Mouse (Mus musculus) stomach, embryonic 14.5 days (tissue): ENCODE data around the gene Acsm3. TPM values are rescaled to one million over a fixed set of nuclear protein-coding genes. Genes with fewer than 3 reads are reported as not detected.

Source experiments
- ATAC-seq: fragments of 200-750 bp; cut with Nextera tagmentation; 2 replicates; pipeline ENCODE4 v1.8.0; 2017; ENCODE audit warnings: low read depth, moderate TSS enrichment; ENCODE audit not compliant: insufficient number of reproducible peaks, insufficient read depth, low FRiP score
- H3K27ac ChIP-seq: fragments of 300-500 bp; sonication (generic); 2 replicates; pipeline ENCODE4 v1.5.1; 2014; ENCODE audit warnings: mild to moderate bottlenecking, low read length, moderate library complexity, mixed read lengths
- H3K27me3 ChIP-seq: fragments of 300-500 bp; sonication (generic); 2 replicates; pipeline ENCODE4 v1.6.1; 2014; ENCODE audit warnings: low read length, control low read depth, mixed read lengths; ENCODE audit not compliant: control insufficient read depth, insufficient read depth
- H3K36me3 ChIP-seq: fragments of 300-500 bp; sonication (generic); 2 replicates; pipeline ENCODE4 v1.6.1; 2014; ENCODE audit warnings: mild to moderate bottlenecking, control low read depth, low read length, moderate library complexity, mixed read lengths; ENCODE audit not compliant: control insufficient read depth, insufficient read depth
- H3K4me1 ChIP-seq: fragments of 300-500 bp; sonication (generic); 2 replicates; pipeline ENCODE4 v1.6.1; 2014; ENCODE audit warnings: low read length, control low read depth, mixed read lengths; ENCODE audit not compliant: control insufficient read depth, insufficient read depth
- H3K4me2 ChIP-seq: fragments of 300-500 bp; sonication (generic); replicated peaks from 2 replicates; pipeline ENCODE4 v1.6.1; 2014; ENCODE audit warnings: low read depth, low read length, control low read depth
- H3K4me3 ChIP-seq: fragments of 300-500 bp; sonication (generic); 2 replicates; pipeline ENCODE4 v1.5.1; 2014; ENCODE audit warnings: low read depth, low read length, control low read depth
- H3K9ac ChIP-seq: fragments of 300-500 bp; sonication (generic); replicated peaks from 2 replicates; pipeline ENCODE4 v1.6.1; 2014; ENCODE audit warnings: low read depth, mild to moderate bottlenecking, control low read depth, low read length, moderate library complexity, mixed read lengths
- H3K9me3 ChIP-seq: fragments of 300-500 bp; sonication (generic); 2 replicates; pipeline ENCODE4 v1.6.1; 2016; ENCODE audit warnings: low read depth, low read length, control low read depth; ENCODE audit not compliant: control insufficient read depth
- WGBS: fragments of 180-500 bp; shearing (Covaris S2); extraction: QIAGEN DNeasy Blood & Tissue Kit; methylation state at CpG from one replicate; pipeline ENCODE4 v1.1.7; 2014; 5-methylcytosine and 5-hydroxymethylcytosine counted together
- polyA plus RNA-seq: library from polyadenylated mRNA; unstranded; fragments of >200 nt; fragmentation: Nextera tagmentation; extraction: Ambion mirVana; gene quantifications from 2 replicates; pipeline ENCODE4 v1.2.1, GENCODE M21; 2014

Acsm3 gene
- polyA plus RNA-seq, 1 experiment from 2014 or later = 11.0 TPM

- WGBS = 90% methylated on average over 2 of the region's 2 CpGs
- Histone ChIP-seq H3K36me3 (peaks cover 37% of the 10 kb centered on the region), H3K27ac (no peak overlapping the region)
Observed at GRCm38 (mm10) chr7:119783453-119783852, 22.7 kb downstream of the Acsm3 start.

GRCm38 (mm10) chr7:119784908-119785307 lies 24.2 kb downstream of the Acsm3 start:
- no peak overlapping the region for H3K4me3 ChIP-seq
- peaks cover 51% of the 10 kb centered on the region for H3K36me3 ChIP-seq
- H3K9ac ChIP-seq = no peak overlapping the region
- H3K4me1 ChIP-seq = no peaks in the 10 kb centered on the region
- 88% methylated on average over 5 of the region's 5 CpGs for WGBS
- H3K9me3 ChIP-seq = no peaks in the 10 kb centered on the region
- ATAC-seq = no peak
- no peaks in the 10 kb centered on the region for H3K27me3 ChIP-seq
- no peak overlapping the region for H3K27ac ChIP-seq
- H3K4me2 ChIP-seq = no peak overlapping the region

More at GRCm38 (mm10) chr7:119783453-119783852, 22.7 kb downstream of the Acsm3 start:
- H3K4me2 ChIP-seq = no peak overlapping the region
- H3K4me3 ChIP-seq = no peak overlapping the region
- ATAC-seq = no peak
- H3K9me3 ChIP-seq = no peaks in the 10 kb centered on the region
- H3K27me3 ChIP-seq = no peaks in the 10 kb centered on the region
- no peak overlapping the region for H3K9ac ChIP-seq
- H3K4me1 ChIP-seq = no peaks in the 10 kb centered on the region

- H3K36me3 ChIP-seq = peaks cover 46% of the 10 kb centered on the region
- H3K4me3 ChIP-seq = no peak overlapping the region
- no peaks in the 10 kb centered on the region for H3K4me1 ChIP-seq
- H3K4me2 ChIP-seq = no peak overlapping the region
- no peak overlapping the region for H3K27ac ChIP-seq
- ATAC-seq = no peak
- no peak overlapping the region for H3K9ac ChIP-seq
- H3K9me3 ChIP-seq = no peaks in the 10 kb centered on the region
- no peaks in the 10 kb centered on the region for H3K27me3 ChIP-seq
- WGBS = 82% methylated on average over 3 of the region's 3 CpGs
Observed at GRCm38 (mm10) chr7:119789024-119789423, 28.3 kb downstream of the Acsm3 start.

- H3K36me3 ChIP-seq = peaks cover 15% of the 10 kb centered on the region
Observed at GRCm38 (mm10) chr7:119793586-119794250, 33.0 kb downstream of the Acsm3 start, which contains the start of the genes Rexo5 and Eri2. Rexo5 (plus strand) TSS chr7:119794006. Eri2 (minus strand) TSS chr7:119794058.

GRCm38 (mm10) chr7:119794251-119794638 lies 33.5 kb downstream of the Acsm3 start:
- Histone ChIP-seq H3K36me3 (peaks cover 10% of the 10 kb centered on the region), H3K9me3 (no peaks in the 10 kb centered on the region), H3K4me1 (peaks cover 5% of the 10 kb centered on the region; the same call in 1 of the 2 replicates), H3K9ac (peak overlapping the region; percentile 69), H3K27me3 (no peaks in the 10 kb centered on the region), H3K27ac (peak overlapping the region; percentile 84), H3K4me2 (peak overlapping the region; percentile 77), H3K4me3 (peak overlapping the region; percentile 72)
- ATAC-seq = peak; percentile 59
- WGBS = under 1% methylated on average over 21 of the region's 21 CpGs

More at GRCm38 (mm10) chr7:119793586-119794250, 33.0 kb downstream of the Acsm3 start, which contains the start of the genes Rexo5 and Eri2:
- WGBS = under 1% methylated on average over 53 of the region's 53 CpGs
- Histone ChIP-seq H3K9me3 (no peaks in the 10 kb centered on the region), H3K9ac (peak within 1 kb of the TSS; percentile 69), H3K27me3 (no peaks in the 10 kb centered on the region), H3K27ac (peak within 1 kb of the TSS; percentile 84), H3K4me2 (peak within 1 kb of the TSS; percentile 77), H3K4me1 (peaks cover 5% of the 10 kb centered on the region; the same call in 1 of the 2 replicates), H3K4me3 (peak within 1 kb of the TSS; percentile 72)
- peak; percentile 99 for ATAC-seq

- no peak overlapping the region for H3K9ac ChIP-seq
- no peaks in the 10 kb centered on the region for H3K9me3 ChIP-seq
- peak overlapping the region; percentile 72 for H3K4me3 ChIP-seq
- ATAC-seq = no peak
- H3K27me3 ChIP-seq = no peaks in the 10 kb centered on the region
- peaks cover 3% of the 10 kb centered on the region for H3K36me3 ChIP-seq
- peak overlapping the region; percentile 43 for H3K4me2 ChIP-seq
- no peak overlapping the region for H3K27ac ChIP-seq
- H3K4me1 ChIP-seq = peaks cover 5% of the 10 kb centered on the region; the same call in 1 of the 2 replicates
Observed at GRCm38 (mm10) chr7:119795311-119795710, 34.6 kb downstream of the Acsm3 start.

GRCm38 (mm10) chr7:119800488-119800887 lies 39.8 kb downstream of the Acsm3 start:
- Histone ChIP-seq H3K4me3 (no peak overlapping the region), H3K4me2 (no peak overlapping the region), H3K9me3 (no peaks in the 10 kb centered on the region), H3K27me3 (no peaks in the 10 kb centered on the region), H3K9ac (no peak overlapping the region), H3K4me1 (no peaks in the 10 kb centered on the region), H3K27ac (no peak overlapping the region), H3K36me3 (peaks cover 6% of the 10 kb centered on the region; the same call in 1 of the 2 replicates)
- no peak for ATAC-seq
- whole genome bisulfite sequencing = 87% methylated on average over 3 of the region's 3 CpGs

- WGBS = 83% methylated on average over 3 of the region's 3 CpGs
- H3K4me2 ChIP-seq = no peak overlapping the region
- no peaks in the 10 kb centered on the region for H3K9me3 ChIP-seq
- no peaks in the 10 kb centered on the region for H3K27me3 ChIP-seq
- no peak overlapping the region for H3K9ac ChIP-seq
- no peak overlapping the region for H3K27ac ChIP-seq
- H3K4me3 ChIP-seq = no peak overlapping the region
- H3K4me1 ChIP-seq = no peaks in the 10 kb centered on the region
- peaks cover 6% of the 10 kb centered on the region; the same call in 1 of the 2 replicates for H3K36me3 ChIP-seq
- no peak for ATAC-seq
Observed at GRCm38 (mm10) chr7:119800991-119801390, 40.3 kb downstream of the Acsm3 start.
